Mouse (Mus musculus) embryonic fibroblast, embryonic 13.5 days (primary cell): ENCODE data around the gene Trim32.

Source experiments
- CTCF ChIP-seq: IDR thresholded peaks from 2 replicates; pipeline ENCODE4 v1.5.1; 2011; ENCODE audit warnings: mild to moderate bottlenecking, control low read depth, low read length, moderate library complexity, borderline replicate concordance; ENCODE audit not compliant: insufficient read depth
- POLR2A ChIP-seq: IDR thresholded peaks from 2 replicates; pipeline ENCODE4 v1.6.1; 2011; ENCODE audit warnings: low read depth, mild to moderate bottlenecking, control low read depth, low read length, moderate library complexity

DNA sequence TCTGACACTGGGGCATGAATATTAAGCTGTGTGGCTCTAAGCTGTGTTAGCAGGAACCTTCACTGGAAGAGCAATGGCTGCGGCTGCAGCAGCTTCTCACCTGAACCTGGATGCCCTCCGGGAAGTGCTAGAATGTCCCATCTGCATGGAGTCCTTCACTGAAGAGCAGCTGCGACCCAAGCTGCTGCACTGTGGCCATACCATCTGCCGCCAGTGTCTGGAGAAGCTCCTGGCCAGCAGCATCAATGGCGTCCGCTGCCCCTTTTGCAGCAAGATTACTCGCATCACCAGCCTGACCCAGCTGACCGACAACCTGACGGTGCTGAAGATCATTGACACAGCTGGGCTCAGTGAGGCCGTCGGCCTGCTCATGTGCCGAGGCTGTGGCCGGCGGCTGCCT is 8.3 kb downstream of the Trim32 start:
- TF ChIP-seq CTCF (no peak), POLR2A (no peak)
